Mouse (Mus musculus) liver, postnatal 0 days (tissue): ENCODE measurements around the gene Tm6sf1.

Experiments
- CTCF ChIP-seq: sonication (generic); IDR thresholded peaks from 2 replicates; pipeline ENCODE4 v1.5.1; 2016; ENCODE audit warnings: antibody characterized with exemption, low read depth
- EP300 ChIP-seq: IDR thresholded peaks from 2 replicates; pipeline ENCODE4 v1.6.1; 2016; ENCODE audit warnings: antibody characterized with exemption, low read depth, mild to moderate bottlenecking

GRCm38 (mm10) chr7:81864552-81864951 is 5.8 kb downstream of the Tm6sf1 start:
- TF ChIP-seq EP300 = no peak
- no peak for TF ChIP-seq CTCF
